Mouse (Mus musculus) heart, embryonic 14.5 days (tissue): ENCODE results near the gene Mgat5. TPM values are rescaled to one million over a fixed set of nuclear protein-coding genes. Genes with fewer than 3 reads are reported as not detected.
A peak's percentile ranks its signal among the peaks of the same experiment; 100 is the strongest.

Experiments used
- ATAC-seq: fragments of 200-750 bp; cut with Nextera tagmentation; 2 replicates; pipeline ENCODE4 v1.8.0; 2017; ENCODE audit warnings: low read depth, moderate TSS enrichment; ENCODE audit not compliant: insufficient number of reproducible peaks, insufficient read depth, low FRiP score
- H3K27ac ChIP-seq, 2 experiments: fragments of 200-500 bp in 1 of 2; fragments of 300-500 bp in 1 of 2; sonication (generic) in 1 of 2; replicated peaks in 1 of 2; 2 replicates each; pipeline ENCODE4 v1.5.1; 2012 to 2014; ENCODE audit warnings: low read depth in 2 of 2, low read length in 2 of 2, control low read depth in 1 of 2, mild to moderate bottlenecking in 1 of 2, mixed read lengths in 1 of 2; ENCODE audit not compliant: control insufficient read depth in 1 of 2, insufficient read depth in 1 of 2
- H3K27me3 ChIP-seq: fragments of 300-500 bp; sonication (generic); 2 replicates; pipeline ENCODE4 v1.6.1; 2014; ENCODE audit warnings: mild to moderate bottlenecking, low read length, control low read depth; ENCODE audit not compliant: control insufficient read depth, insufficient read depth
- H3K36me3 ChIP-seq: fragments of 300-500 bp; sonication (generic); 2 replicates; pipeline ENCODE4 v1.6.1; 2014; ENCODE audit warnings: mild to moderate bottlenecking, control low read depth, low read length, mixed read lengths; ENCODE audit not compliant: control insufficient read depth, insufficient read depth
- H3K4me1 ChIP-seq, 2 experiments: fragments of 200-500 bp in 1 of 2; fragments of 300-500 bp in 1 of 2; sonication (generic) in 1 of 2; 2 replicates each; pipeline ENCODE4 v1.6.1; 2012 to 2014; ENCODE audit warnings: low read length in 2 of 2, control low read depth in 1 of 2, mixed read lengths in 1 of 2; ENCODE audit not compliant: control insufficient read depth in 2 of 2, insufficient read depth in 2 of 2
- H3K4me2 ChIP-seq: fragments of 300-500 bp; sonication (generic); 2 replicates; pipeline ENCODE4 v1.6.1; 2014; ENCODE audit warnings: mild to moderate bottlenecking, low read length
- H3K4me3 ChIP-seq, 2 experiments: fragments of 200-500 bp in 1 of 2; fragments of 300-500 bp in 1 of 2; sonication (generic) in 1 of 2; 2 replicates each; pipeline ENCODE4 v1.5.1; 2012 to 2014; ENCODE audit warnings: low read length in 2 of 2, mild to moderate bottlenecking in 2 of 2, control low read depth in 1 of 2, low read depth in 1 of 2, moderate library complexity in 1 of 2; ENCODE audit not compliant: control insufficient read depth in 1 of 2, insufficient read depth in 1 of 2
- H3K9ac ChIP-seq: fragments of 300-500 bp; sonication (generic); 2 replicates; pipeline ENCODE4 v1.6.1; 2014; ENCODE audit warnings: mild to moderate bottlenecking, low read length
- H3K9me3 ChIP-seq: fragments of 300-500 bp; sonication (generic); 2 replicates; pipeline ENCODE4 v1.6.1; 2016; ENCODE audit warnings: low read length, control low read depth; ENCODE audit not compliant: control insufficient read depth
- WGBS: fragments of 180-500 bp; shearing (Covaris S2); extraction: QIAGEN DNeasy Blood & Tissue Kit; methylation state at CpG from one replicate; pipeline ENCODE4 v1.1.7; 2014; 5-methylcytosine and 5-hydroxymethylcytosine counted together
- polyA plus RNA-seq: library from polyadenylated mRNA; unstranded; fragments of >200 nt; fragmentation: Nextera tagmentation; extraction: Ambion mirVana; gene quantifications from 2 replicates; pipeline ENCODE4 v1.2.1, GENCODE M21; 2014

Gene Mgat5
- polyA plus RNA-seq, 1 experiment from 2014 or later = 6.0 TPM

DNA sequence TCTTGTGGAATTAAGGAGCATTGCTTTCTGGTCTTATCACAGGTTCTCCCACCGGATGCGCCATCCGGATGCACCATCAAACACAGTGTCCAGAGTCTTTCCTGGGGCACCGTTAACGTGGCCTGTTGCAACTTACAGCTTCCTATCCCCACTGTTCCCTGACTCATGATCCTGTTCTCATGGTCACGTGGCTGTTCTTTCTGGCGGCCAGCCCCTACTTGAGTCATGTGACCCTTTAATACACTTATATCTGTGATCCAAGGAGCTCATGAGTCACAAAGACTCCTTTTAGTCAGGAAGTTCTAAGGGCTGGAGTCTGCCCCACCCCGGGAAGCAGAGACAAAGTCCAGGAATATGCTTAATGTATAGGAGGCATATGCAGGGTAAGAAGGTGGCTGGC lies 52.2 kb downstream of the Mgat5 start:
- H3K36me3 ChIP-seq = no peaks in the 10 kb centered on the region
- ATAC-seq = no peak
- no peaks in the 10 kb centered on the region for H3K27me3 ChIP-seq
- no peaks in the 10 kb centered on the region for H3K9me3 ChIP-seq
- 74% methylated on average over 8 of the region's 8 CpGs for WGBS
- no peak overlapping the region for H3K9ac ChIP-seq
- no peak overlapping the region for H3K27ac ChIP-seq
- H3K4me3 ChIP-seq = no peak overlapping the region
- no peak overlapping the region for H3K4me2 ChIP-seq
- H3K4me1 ChIP-seq = peaks cover 4 to 25% of the 10 kb centered on the region in 2 experiments; a peak in 3 of 4 replicates

DNA sequence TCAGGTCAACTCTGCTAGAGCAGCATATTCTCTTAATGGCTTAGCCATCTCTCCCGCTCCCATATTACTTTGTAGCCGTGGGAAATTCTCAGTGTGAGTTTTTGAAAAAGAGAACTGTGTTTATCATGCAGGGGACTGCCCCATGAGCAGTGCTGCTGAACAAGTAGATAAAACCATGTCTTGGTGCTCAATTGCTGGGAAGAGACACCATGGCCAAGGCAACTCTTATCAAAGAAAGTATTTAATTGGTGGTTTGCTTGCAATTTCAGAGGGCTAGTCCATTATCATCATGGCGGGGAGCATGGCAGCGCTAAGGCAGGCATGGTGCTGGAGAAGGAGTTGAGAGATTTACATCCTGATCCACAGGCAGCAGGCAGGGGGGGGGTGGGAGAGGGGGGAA lies 54.9 kb downstream of the Mgat5 start:
- WGBS = 97% methylated on average over 4 of the region's 4 CpGs
- no peak for ATAC-seq
- Histone ChIP-seq H3K36me3 (no peaks in the 10 kb centered on the region), H3K27ac (no peak overlapping the region), H3K9me3 (no peaks in the 10 kb centered on the region), H3K4me3 (no peak overlapping the region), H3K9ac (no peak overlapping the region), H3K27me3 (no peaks in the 10 kb centered on the region), H3K4me2 (no peak overlapping the region), H3K4me1 (peaks cover 11 to 33% of the 10 kb centered on the region in 2 experiments)

DNA sequence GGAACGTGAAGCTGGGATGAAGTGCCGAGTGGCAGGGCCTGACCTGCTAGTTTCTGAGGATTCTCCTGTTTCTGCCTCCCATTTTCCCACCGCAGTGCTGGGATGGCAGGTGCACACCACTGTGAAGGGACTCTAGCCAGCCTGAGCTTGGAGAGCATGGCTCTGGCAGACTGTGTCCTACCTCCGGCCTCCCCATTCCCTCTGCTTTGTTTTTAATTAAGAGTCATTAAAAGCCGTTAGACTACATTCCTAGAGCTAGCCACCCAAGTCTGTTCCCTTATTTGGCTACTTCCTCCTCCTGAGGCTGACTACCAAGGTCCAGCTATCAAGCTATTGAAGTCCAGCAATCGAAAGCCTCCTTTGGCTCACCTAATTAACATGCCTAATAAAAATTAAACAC lies 56.2 kb downstream of the Mgat5 start:
- Histone ChIP-seq H3K9me3 (no peaks in the 10 kb centered on the region), H3K4me1 (peaks cover 11 to 33% of the 10 kb centered on the region in 2 experiments), H3K27ac (no peak overlapping the region), H3K9ac (no peak overlapping the region), H3K27me3 (no peaks in the 10 kb centered on the region), H3K36me3 (no peaks in the 10 kb centered on the region), H3K4me2 (no peak overlapping the region), H3K4me3 (no peak overlapping the region)
- 58% methylated on average over 6 of the region's 6 CpGs for WGBS
- ATAC-seq = no peak

DNA sequence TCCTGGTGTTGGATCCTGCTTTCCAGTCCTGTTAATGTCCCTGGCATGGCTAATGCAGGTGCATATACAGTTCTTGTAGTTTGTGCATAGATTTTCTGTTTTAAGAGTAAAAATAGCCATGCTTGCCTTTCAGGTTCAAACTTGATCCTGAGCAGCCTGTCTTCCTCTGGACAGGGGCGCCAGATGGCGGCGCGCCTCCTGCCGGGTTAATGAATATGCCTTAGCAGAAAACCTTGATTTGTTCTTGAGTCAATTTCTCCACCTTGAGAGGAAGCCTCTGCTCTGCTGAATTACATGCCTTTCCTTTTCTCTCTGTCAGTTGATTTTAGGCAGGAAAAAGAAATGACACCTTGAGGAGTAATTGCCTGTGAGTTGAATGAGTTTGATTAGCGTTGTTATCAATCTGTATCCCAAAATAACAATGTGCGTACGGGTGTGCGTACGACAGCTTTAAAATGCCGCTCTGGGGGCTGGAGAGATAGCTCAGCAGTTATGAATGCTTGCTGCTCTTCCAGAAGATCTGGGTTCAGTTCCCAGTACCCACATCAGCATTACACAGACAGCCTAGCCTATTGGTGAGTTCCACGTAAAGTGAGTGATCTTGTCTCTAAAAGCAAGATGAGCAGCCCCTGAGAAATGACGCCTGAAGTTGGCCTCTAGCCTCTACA lies 57.5 kb downstream of the Mgat5 start:
- Histone ChIP-seq H3K4me1 (peaks cover 11 to 29% of the 10 kb centered on the region in 2 experiments), H3K4me3 (no peak overlapping the region), H3K9me3 (no peaks in the 10 kb centered on the region), H3K9ac (peak overlapping the region; percentile 8; the same call in 1 of the 2 replicates), H3K27ac (peak overlapping the region; percentile 34 to 47; a peak in 2 of 4 replicates), H3K4me2 (peak overlapping the region; percentile 29; the same call in 1 of the 2 replicates), H3K36me3 (no peaks in the 10 kb centered on the region), H3K27me3 (no peaks in the 10 kb centered on the region)
- ATAC-seq = no peak
- WGBS = 44% methylated on average over 13 of the region's 13 CpGs

DNA sequence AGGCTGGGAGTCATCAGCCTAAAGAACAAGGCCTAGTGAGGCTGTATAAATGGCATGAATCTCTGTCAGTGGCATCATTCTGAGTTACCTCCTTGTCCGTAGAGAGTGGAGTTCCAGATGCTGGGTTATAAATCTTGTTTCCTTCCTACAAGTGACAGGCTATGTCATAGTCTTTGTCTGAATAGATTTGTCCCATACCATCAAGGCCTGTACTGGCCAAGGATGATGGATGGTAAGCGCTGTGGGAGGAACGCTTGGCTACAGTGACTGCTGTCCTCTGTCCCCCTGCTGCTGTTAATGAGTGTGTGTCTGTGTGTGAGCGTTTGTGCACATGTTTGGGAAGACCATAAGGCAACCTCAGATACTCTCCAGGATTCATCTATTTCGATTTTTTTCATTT lies 63.2 kb downstream of the Mgat5 start:
- Histone ChIP-seq H3K4me3 (no peak overlapping the region), H3K9me3 (no peaks in the 10 kb centered on the region), H3K27ac (no peak overlapping the region), H3K9ac (no peak overlapping the region), H3K27me3 (no peaks in the 10 kb centered on the region), H3K4me2 (no peak overlapping the region), H3K36me3 (no peaks in the 10 kb centered on the region), H3K4me1 (peaks cover 4 to 5% of the 10 kb centered on the region in 2 experiments)
- WGBS = 90% methylated on average over 5 of the region's 5 CpGs
- no peak for ATAC-seq

DNA sequence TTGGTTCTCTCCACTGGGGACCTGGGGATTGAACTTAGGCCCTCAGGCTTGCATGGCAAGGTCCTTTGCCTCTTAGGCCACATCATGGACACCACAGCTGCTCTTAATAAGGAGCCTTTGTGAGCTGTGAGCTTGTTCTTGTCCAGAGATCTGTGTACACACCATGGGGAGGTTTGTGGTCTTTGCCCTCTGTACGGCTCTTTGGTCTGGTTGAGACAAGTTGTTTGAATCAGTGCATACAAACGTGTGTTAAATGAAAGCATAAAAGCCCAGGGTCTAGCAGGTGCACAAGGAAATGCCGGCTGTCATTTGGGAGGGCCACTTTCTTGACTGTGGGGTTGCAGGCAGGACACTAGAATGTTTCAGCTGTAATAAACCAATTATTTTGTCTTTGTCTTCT lies 64.5 kb downstream of the Mgat5 start:
- Histone ChIP-seq H3K9ac (no peak overlapping the region), H3K4me1 (peaks cover 10 to 15% of the 10 kb centered on the region in 2 experiments), H3K27me3 (no peaks in the 10 kb centered on the region), H3K27ac (no peak overlapping the region), H3K4me2 (no peak overlapping the region), H3K36me3 (no peaks in the 10 kb centered on the region), H3K9me3 (no peaks in the 10 kb centered on the region), H3K4me3 (no peak overlapping the region)
- no peak for ATAC-seq
- WGBS = 86% methylated on average over 3 of the region's 3 CpGs

DNA sequence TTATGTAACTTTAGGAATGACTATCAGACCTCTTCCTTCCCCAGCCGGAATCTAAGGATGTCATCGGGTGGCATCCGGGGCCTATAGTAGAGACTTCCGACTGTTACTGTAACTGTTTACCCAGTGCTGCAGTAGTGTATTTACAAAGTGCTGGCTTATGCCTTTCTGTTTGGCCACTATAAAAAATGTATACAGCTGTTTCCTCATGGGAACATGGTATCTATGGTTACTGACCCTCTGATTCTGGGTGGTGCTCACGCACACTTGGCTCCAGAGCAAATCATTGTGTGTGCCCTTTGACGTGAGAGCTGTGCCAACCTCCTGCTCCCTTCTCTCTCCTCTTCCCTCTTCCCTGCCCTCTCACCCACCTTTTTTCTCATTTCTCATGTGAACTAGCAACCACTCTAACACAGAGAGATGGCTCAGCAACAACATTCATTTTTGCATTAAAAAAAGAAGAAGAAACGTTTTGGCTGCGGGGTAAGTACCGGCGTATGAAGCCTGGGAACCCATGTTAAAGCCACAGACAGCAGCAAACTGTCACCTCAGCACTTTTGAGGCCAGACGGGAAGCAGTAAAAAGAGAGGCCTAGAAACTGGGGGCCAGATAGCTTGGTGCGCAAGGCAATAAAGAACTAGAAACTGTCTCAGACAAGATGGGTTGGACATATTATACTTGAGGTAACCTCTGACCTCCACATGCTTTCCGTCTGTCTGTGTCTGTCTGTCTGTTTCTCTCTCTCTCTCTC lies 65.6 kb downstream of the Mgat5 start:
- WGBS = 85% methylated on average over 13 of the region's 13 CpGs
- no peaks in the 10 kb centered on the region for H3K9me3 ChIP-seq
- H3K4me2 ChIP-seq = no peak overlapping the region
- no peak overlapping the region for H3K27ac ChIP-seq
- H3K9ac ChIP-seq = no peak overlapping the region
- ATAC-seq = no peak
- H3K4me1 ChIP-seq = peaks cover 10 to 15% of the 10 kb centered on the region in 2 experiments
- H3K36me3 ChIP-seq = no peaks in the 10 kb centered on the region
- H3K4me3 ChIP-seq = no peak overlapping the region
- H3K27me3 ChIP-seq = no peaks in the 10 kb centered on the region
